Mouse (Mus musculus): ENCODE data around the gene Ccdc142. TPM values are rescaled to one million over a fixed set of nuclear protein-coding genes. Genes with fewer than 3 reads are reported as not detected.

Gene Ccdc142
- polyA plus RNA-seq, 1 experiment from 2014 or later, result 8.1 TPM

DNA sequence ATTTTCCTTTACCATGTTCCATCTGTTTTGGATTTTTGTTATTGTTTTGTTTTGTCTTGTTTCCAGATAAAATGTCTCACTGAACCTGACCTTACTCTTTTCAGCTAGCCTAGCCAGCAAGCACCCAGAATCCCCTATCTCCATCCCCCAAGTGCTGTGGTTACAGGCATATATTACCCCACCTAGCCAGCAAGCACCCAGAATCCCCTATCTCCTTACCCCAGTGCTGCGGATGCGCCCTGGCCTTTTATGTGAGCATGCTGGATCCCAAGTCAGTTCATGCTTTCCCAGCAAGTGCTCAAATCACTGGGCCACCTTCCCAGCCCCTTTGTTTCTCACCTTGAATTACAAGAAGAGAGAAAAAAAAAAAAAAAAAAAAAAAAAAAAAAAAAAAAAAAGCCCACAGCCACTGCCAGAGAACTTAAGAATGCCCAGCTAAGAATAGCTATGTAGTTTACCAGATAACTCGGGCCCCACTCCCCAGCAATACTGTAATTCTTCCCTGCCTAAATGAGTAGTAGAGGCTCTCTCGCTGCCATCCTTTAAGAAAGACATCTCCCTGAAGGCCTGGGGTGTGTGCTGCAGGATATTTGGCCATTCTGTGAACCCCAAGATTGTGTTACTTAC is 10.2 kb downstream of the Ccdc142 start:
- H3K4me3 ChIP-seq, result no peak overlapping the region
- H3K36me3 ChIP-seq (replicated peaks), result no peaks in the 10 kb centered on the region
- H3K9ac ChIP-seq, result no peak overlapping the region
- ATAC-seq (replicated peaks), result no peak
- peaks cover 45% of the 10 kb centered on the region for H3K4me1 ChIP-seq
- 93% methylated on average over 4 of the region's 4 CpGs for WGBS
- no peaks in the 10 kb centered on the region for H3K27me3 ChIP-seq (replicated peaks)
- H3K9me3 ChIP-seq, result no peaks in the 10 kb centered on the region
- H3K27ac ChIP-seq, result no peak overlapping the region
- no peak overlapping the region for H3K4me2 ChIP-seq

DNA sequence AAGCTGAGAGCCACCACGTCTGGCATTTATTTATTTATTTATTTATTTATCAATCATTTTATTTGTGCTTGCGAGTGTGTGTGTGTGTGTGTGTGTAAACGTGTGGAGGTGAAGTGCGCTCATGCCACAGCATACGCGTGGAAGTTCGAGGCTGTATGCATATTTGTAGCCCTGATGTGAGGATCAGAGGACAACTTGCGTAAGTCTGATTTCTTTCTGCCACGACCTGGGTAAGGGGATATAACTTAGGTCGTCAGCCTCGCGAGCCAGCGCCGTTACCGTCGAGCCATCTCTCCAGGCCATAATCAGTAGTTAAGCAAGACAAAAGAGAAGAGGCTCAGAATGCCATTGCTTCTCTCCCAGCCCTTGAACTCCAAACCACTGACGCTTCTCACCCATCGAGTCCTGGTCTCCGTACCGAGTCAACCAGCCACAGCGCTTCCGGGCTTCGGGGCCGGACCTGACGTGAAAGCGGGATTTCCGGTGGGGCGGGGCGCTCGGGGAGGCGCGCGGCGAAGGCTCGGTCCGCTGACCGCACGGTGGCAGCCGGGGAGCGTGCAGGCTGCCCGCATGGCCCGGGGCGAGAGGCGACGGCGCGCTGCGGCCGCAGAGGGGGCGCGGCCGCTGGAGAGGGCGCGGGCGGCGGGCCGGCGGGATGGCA is 13.7 kb downstream of the Ccdc142 start, which contains the start of gene Mogs:
TSS of gene Mogs (plus strand) at position 486 of the 661 bp plus-strand sequence.
- peak within 1 kb of the TSS; percentile 97 for H3K4me2 ChIP-seq
- no peaks in the 10 kb centered on the region for H3K9me3 ChIP-seq
- ATAC-seq (replicated peaks), result peak; percentile 89
- WGBS, result 1% methylated on average over 55 of the region's 58 CpGs
- no peaks in the 10 kb centered on the region for H3K27me3 ChIP-seq (replicated peaks)
- H3K9ac ChIP-seq, result peak within 1 kb of the TSS; percentile 84
- H3K27ac ChIP-seq, result peak within 1 kb of the TSS; percentile 85
- H3K4me1 ChIP-seq, result peaks cover 54% of the 10 kb centered on the region
- peaks cover 6% of the 10 kb centered on the region; the same call in 1 of the 2 replicates for H3K36me3 ChIP-seq (replicated peaks)
- H3K4me3 ChIP-seq, result peak within 1 kb of the TSS; percentile 90

DNA sequence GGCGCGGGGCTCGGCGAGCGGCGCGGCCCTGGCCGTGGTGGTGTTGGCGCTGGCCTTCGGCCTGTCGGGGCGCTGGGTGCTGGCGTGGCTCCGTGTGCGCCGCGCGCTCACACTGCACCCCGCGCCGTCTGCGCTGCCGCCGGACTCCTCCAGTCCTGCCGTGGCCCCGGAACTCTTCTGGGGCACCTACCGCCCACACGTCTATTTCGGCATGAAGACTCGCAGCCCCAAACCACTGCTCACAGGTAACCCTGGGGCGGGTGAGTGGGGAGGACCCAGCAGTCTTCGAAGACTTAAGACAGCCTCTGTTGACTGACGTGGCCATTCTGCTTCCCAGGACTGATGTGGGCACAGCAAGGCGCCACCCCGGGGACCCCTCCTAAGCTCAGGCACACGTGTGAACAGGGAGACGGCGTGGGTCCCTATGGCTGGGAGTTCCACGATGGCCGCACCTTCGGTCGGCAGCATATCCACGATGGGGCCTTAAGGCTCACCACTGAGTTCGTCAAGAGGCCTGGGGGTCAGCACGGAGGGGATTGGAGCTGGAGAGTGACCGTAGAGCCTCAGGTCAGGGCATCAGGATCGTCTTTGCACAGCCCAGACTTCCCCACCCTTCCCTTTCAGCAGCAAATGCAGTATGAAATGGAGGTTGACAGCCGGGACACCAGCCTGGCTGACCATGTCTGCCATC is 14.4 kb downstream of the Ccdc142 start:
- Histone ChIP-seq H3K36me3 (replicated peaks) (peaks cover 6% of the 10 kb centered on the region; the same call in 1 of the 2 replicates), H3K9me3 (no peaks in the 10 kb centered on the region), H3K27me3 (replicated peaks) (no peaks in the 10 kb centered on the region), H3K4me2 (peak overlapping the region; percentile 97), H3K4me1 (peaks cover 53% of the 10 kb centered on the region), H3K27ac (peak overlapping the region; percentile 85), H3K9ac (peak overlapping the region; percentile 84), H3K4me3 (peak overlapping the region; percentile 90)
- WGBS, result 2% methylated on average over 45 of the region's 48 CpGs
- peak; percentile 59 for ATAC-seq (replicated peaks)

DNA sequence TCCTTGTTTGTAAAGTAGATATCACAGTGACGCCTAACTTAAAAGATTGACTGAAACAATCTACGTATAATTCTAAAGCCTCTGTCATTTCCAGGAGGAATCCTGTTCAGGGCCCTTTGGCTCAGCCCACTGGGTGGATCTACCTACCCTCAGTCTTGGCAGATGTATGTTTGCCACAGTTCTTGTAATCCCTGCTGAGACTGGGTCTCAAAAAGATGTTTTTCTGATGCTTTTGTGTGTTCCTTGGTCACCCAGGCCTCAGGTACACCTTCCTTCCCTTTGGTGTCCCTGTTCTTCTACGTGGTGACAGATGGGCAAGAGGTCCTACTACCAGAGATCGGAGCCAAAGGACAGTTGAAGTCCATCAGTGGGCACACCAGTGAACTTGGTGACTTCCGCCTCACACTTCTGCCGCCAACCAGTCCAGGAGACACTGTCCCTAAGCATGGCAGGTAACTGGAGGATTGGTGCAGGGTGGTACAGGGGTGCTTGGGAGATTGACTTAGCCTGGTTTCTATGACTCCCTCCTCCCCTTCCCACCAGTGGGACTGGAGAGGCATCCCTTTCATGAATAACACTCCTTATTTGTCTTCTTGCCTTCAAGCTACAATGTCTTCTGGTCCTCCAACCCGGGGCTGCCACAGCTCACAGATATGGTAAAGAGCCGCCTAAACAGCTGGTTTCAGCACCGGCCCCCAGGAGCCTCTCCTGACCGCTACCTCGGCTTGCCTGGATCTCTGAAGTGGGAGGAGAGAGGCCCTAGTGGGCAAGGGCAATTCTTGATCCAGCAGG is 15.2 kb downstream of the Ccdc142 start:
- WGBS, result 81% methylated on average over 11 of the region's 11 CpGs
- Histone ChIP-seq H3K9ac (peak overlapping the region; percentile 84), H3K27me3 (replicated peaks) (no peaks in the 10 kb centered on the region), H3K4me3 (peak overlapping the region; percentile 90), H3K36me3 (replicated peaks) (peaks cover 6% of the 10 kb centered on the region; the same call in 1 of the 2 replicates), H3K4me2 (peak overlapping the region; percentile 97), H3K4me1 (peaks cover 51% of the 10 kb centered on the region), H3K27ac (no peak overlapping the region), H3K9me3 (no peaks in the 10 kb centered on the region)
- ATAC-seq (replicated peaks), result no peak

DNA sequence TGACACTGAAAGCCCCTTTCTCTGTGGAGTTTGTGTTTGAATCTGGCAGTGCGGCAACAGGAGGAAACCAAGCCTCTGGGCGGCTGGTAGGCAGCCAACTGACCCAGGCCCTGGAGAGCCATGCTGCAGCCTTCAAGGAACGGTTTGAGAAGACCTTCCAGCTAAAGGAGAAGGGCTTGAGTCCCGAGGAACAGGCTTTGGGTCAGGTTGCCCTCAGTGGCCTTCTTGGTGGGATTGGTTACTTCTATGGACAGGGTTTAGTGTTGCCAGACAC is 15.7 kb downstream of the Ccdc142 start:
- H3K4me3 ChIP-seq, result peak overlapping the region; percentile 90; the same call in 1 of the 2 replicates
- H3K4me2 ChIP-seq, result peak overlapping the region; percentile 97; the same call in 1 of the 2 replicates
- peaks cover 56% of the 10 kb centered on the region for H3K4me1 ChIP-seq
- peaks cover 6% of the 10 kb centered on the region; the same call in 1 of the 2 replicates for H3K36me3 ChIP-seq (replicated peaks)
- H3K27ac ChIP-seq, result no peak overlapping the region
- ATAC-seq (replicated peaks), result no peak
- H3K9ac ChIP-seq, result no peak overlapping the region
- no peaks in the 10 kb centered on the region for H3K27me3 ChIP-seq (replicated peaks)
- no peaks in the 10 kb centered on the region for H3K9me3 ChIP-seq
- 83% methylated on average over 4 of the region's 4 CpGs for WGBS

DNA sequence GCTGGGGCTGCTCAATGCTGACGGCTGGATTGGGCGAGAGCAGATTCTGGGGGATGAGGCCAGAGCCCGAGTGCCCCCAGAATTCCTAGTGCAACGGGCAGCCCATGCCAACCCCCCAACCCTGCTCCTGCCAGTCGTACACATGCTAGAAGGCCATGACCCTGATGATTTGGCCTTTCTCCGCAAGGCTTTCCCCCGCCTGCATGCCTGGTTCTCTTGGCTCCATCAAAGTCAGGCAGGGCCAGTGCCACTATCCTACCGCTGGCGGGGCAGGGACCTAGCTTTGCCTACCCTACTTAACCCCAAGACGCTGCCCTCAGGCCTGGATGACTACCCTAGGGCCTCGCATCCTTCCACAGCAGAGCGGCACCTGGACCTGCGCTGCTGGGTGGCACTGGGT is 16.2 kb downstream of the Ccdc142 start:
- H3K4me1 ChIP-seq, result peaks cover 61% of the 10 kb centered on the region
- H3K9ac ChIP-seq, result no peak overlapping the region
- no peak overlapping the region for H3K4me2 ChIP-seq
- no peak overlapping the region for H3K27ac ChIP-seq
- WGBS, result 94% methylated on average over 13 of the region's 13 CpGs
- peaks cover 6% of the 10 kb centered on the region; the same call in 1 of the 2 replicates for H3K36me3 ChIP-seq (replicated peaks)
- no peak overlapping the region for H3K4me3 ChIP-seq
- no peaks in the 10 kb centered on the region for H3K9me3 ChIP-seq
- H3K27me3 ChIP-seq (replicated peaks), result no peaks in the 10 kb centered on the region
- no peak for ATAC-seq (replicated peaks)

DNA sequence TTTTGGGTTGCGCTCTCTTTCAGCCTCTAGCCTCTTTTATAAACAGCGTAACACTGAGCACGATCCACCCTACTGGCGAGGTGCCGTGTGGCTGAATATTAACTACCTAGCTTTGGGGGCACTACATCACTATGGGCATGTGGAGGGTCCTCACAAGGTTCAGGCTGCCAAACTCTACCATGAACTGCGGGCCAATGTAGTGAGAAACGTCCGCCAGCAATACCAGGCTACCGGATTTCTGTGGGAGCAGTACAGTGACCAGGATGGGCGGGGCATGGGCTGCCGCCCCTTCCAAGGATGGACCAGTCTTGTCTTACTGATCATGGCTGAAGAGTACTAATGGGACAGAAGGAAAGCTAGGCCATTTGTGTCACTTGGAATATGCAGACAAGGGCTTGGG is 17.0 kb downstream of the Ccdc142 start:
- Histone ChIP-seq H3K4me2 (no peak overlapping the region), H3K4me1 (peaks cover 67% of the 10 kb centered on the region), H3K4me3 (no peak overlapping the region), H3K36me3 (replicated peaks) (peaks cover 6% of the 10 kb centered on the region; the same call in 1 of the 2 replicates), H3K27ac (no peak overlapping the region), H3K27me3 (replicated peaks) (no peaks in the 10 kb centered on the region), H3K9me3 (no peaks in the 10 kb centered on the region), H3K9ac (no peak overlapping the region)
- WGBS, result 88% methylated on average over 11 of the region's 11 CpGs
- ATAC-seq (replicated peaks), result no peak

DNA sequence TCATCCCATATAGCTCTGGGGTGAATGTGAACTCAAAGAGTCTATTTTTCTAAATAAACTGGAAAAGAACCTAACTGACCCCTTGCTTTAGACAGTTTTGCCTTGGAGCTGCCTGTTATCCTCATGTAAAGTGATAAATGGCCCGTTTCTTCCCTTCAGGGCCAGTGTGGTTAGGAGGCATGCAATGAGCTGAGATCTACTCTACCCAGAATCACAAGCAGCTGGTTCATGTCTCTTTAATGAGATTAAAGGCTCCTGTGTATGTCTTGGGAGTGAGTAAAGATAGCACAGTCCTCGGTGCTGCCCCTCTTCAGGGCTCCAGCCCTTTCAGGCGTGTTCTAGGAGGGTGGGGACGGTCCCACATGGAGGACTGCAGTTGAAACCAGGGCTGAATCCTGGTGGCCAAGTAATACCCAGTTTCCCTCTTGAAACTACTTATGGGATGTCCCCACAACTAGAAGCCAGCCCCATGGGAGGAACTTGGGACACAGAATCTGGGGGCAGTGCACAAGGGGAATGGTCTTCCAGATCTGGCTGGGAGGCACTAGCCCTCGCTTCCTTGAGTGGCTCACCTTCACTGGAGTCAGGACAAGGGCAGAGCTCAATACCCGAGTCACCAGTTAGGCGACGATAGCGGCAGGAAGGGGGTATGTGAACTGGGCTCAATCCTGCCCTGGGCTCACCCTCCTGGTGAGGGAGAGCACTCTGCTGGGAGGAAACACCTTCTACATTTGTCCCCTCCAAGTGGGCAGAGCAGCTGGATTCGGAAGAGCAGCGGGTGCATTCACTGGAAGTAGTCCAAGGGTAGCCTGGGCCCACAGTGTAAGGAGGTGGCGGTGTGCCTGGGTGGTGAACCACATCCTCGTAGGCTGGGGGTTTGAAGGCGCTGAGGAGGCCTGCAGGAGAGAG is 17.7 kb downstream of the Ccdc142 start:
- Histone ChIP-seq H3K4me1 (peaks cover 71% of the 10 kb centered on the region), H3K36me3 (replicated peaks) (peaks cover 6% of the 10 kb centered on the region; the same call in 1 of the 2 replicates), H3K27ac (no peak overlapping the region), H3K4me3 (no peak overlapping the region), H3K9ac (no peak overlapping the region), H3K4me2 (peak overlapping the region; percentile 86; the same call in 1 of the 2 replicates), H3K27me3 (replicated peaks) (no peaks in the 10 kb centered on the region), H3K9me3 (no peaks in the 10 kb centered on the region)
- ATAC-seq (replicated peaks), result no peak
- 83% methylated on average over 14 of the region's 14 CpGs for WGBS

DNA sequence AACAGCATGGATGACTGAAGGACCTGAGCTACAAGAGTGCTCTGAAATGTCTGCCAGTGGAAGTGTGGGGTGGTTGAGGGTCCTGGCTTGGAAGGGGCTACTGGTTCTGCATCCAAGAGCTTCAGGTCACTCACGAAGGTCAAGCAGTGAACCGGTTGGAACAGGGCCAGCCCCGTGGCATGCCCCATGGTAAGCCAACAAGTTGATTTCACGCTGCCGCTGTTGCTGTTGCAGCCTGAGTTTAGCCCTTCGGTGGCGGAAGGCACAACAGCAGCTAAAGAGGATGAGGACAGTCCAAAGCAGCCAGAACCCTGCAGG is 18.3 kb downstream of the Ccdc142 start:
- peak overlapping the region; percentile 86 for H3K4me2 ChIP-seq
- H3K4me3 ChIP-seq, result peak overlapping the region; percentile 63
- peaks cover 6% of the 10 kb centered on the region; the same call in 1 of the 2 replicates for H3K36me3 ChIP-seq (replicated peaks)
- H3K27ac ChIP-seq, result peak overlapping the region; percentile 1; the same call in 1 of the 2 replicates
- H3K27me3 ChIP-seq (replicated peaks), result no peaks in the 10 kb centered on the region
- no peak for ATAC-seq (replicated peaks)
- peak overlapping the region; percentile 78; the same call in 1 of the 2 replicates for H3K9ac ChIP-seq
- H3K9me3 ChIP-seq, result no peaks in the 10 kb centered on the region
- 54% methylated on average over 7 of the region's 7 CpGs for WGBS
- H3K4me1 ChIP-seq, result peaks cover 73% of the 10 kb centered on the region

DNA sequence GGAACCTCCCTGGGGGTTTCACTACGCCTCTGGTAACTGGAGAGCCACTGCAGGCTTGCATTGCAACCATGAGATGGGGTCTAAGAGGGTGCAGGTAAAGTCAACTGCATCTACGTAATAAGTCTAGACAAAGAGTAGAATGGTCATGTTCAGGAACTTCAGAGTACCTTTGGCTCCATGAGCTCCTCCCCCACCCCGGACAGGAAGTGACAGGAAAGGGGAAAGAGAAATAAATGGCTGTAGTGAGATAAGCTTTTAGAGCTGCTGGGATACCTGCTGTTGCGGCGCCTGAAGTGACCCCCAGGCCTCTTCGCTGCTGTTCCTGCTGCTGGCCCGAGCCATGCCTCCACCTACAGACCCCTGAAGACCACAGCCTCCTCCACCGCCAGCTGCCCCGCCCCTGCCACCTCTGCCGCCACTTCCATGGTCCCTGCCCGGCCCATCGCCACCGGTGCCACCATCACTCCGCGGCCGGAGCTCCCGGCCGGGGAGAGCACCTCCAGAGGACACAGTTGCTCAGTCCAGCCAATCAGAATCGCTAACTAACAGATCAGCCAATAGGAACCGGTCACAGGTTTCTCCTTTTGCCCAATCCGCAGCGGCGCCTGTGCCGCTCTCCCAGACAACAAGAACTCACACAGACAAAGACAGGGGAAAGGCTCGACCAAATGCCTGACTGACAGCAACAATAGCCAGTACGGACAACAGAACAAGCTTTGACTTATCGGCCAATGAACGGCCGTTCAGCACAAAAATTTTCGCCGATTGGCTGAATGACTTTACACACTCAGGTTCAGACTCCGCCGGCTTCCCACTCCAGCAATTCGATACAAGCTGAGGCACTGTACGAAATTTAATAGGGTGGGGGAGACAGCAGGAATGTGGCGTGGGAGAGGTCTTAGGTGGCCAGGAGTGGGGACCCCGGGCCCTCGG is 19.8 kb downstream of the Ccdc142 start, which contains the start of gene Wbp1:
TSS of gene Wbp1 (minus strand) at position 630 of the 933 bp plus-strand sequence.
- Histone ChIP-seq H3K27me3 (replicated peaks) (no peaks in the 10 kb centered on the region), H3K9ac (peak within 1 kb of the TSS; percentile 78), H3K27ac (peak within 1 kb of the TSS; percentile 93), H3K4me2 (peak within 1 kb of the TSS; percentile 94), H3K4me1 (peaks cover 71% of the 10 kb centered on the region), H3K4me3 (peak within 1 kb of the TSS; percentile 63), H3K36me3 (replicated peaks) (peaks cover 6% of the 10 kb centered on the region; the same call in 1 of the 2 replicates), H3K9me3 (no peaks in the 10 kb centered on the region)
- peak; percentile 95 for ATAC-seq (replicated peaks)
- under 1% methylated on average over 38 of the region's 38 CpGs for WGBS
